Mouse (Mus musculus): ENCODE results near the gene Auts2. TPM values are rescaled to one million over a fixed set of nuclear protein-coding genes. Genes with fewer than 3 reads are reported as not detected.

Auts2 gene
- polyA plus RNA-seq, 2 experiments = 38.3 to 50.8 TPM

GRCm38 (mm10) chr5:131806350-131806749 is 736.8 kb downstream of the Auts2 start:
- DNase-seq (ENCODE audit: low spot score) = no peak
- Histone ChIP-seq H3K4me1 (ENCODE audit: control insufficient read depth, insufficient read depth, low read length) (peaks cover 17% of the 10 kb centered on the region), H3K36me3 (ENCODE audit: control insufficient read depth, insufficient read depth, low read length) (no peaks in the 10 kb centered on the region), H3K9ac (ENCODE audit: low read depth, low read length, severe bottlenecking) (no peak overlapping the region), H3K27ac (replicated peaks; ENCODE audit: low read depth, low read length) (no peak overlapping the region), H3K27me3 (ENCODE audit: control insufficient read depth, insufficient read depth, low read length) (no peaks in the 10 kb centered on the region), H3K4me3 (replicated peaks; ENCODE audit: low read length) (no peak overlapping the region), H3K4me2 (replicated peaks; ENCODE audit: low read depth, low read length, severe bottlenecking) (no peak overlapping the region), H3K9me3 (ENCODE audit: control insufficient read depth, low read length) (no peaks in the 10 kb centered on the region)
- ATAC-seq (ENCODE audit: low FRiP score, low read depth) = no peak
- 92% methylated on average over 2 of the region's 2 CpGs for WGBS
- no peak for TF ChIP-seq POLR2A (IDR thresholded peaks at IDR 0.05; ENCODE audit: borderline replicate concordance, extremely low read depth, insufficient read depth, insufficient read length)

- Histone ChIP-seq H3K9me3 (ENCODE audit: control insufficient read depth, low read length) (no peaks in the 10 kb centered on the region), H3K4me1 (ENCODE audit: control insufficient read depth, insufficient read depth, low read length) (peaks cover 17% of the 10 kb centered on the region), H3K27ac (replicated peaks; ENCODE audit: low read depth, low read length) (no peak overlapping the region), H3K4me3 (replicated peaks; ENCODE audit: low read length) (no peak overlapping the region), H3K9ac (ENCODE audit: low read depth, low read length, severe bottlenecking) (no peak overlapping the region), H3K27me3 (ENCODE audit: control insufficient read depth, insufficient read depth, low read length) (no peaks in the 10 kb centered on the region), H3K36me3 (ENCODE audit: control insufficient read depth, insufficient read depth, low read length) (no peaks in the 10 kb centered on the region), H3K4me2 (replicated peaks; ENCODE audit: low read depth, low read length, severe bottlenecking) (no peak overlapping the region)
- no peak for TF ChIP-seq POLR2A (IDR thresholded peaks at IDR 0.05; ENCODE audit: borderline replicate concordance, extremely low read depth, insufficient read depth, insufficient read length)
- ATAC-seq (ENCODE audit: low FRiP score, low read depth) = no peak
- 71% methylated on average over 4 of the region's 4 CpGs for WGBS
- DNase-seq (ENCODE audit: low spot score) = no peak
Observed at GRCm38 (mm10) chr5:131805277-131805676, 737.9 kb downstream of the Auts2 start.

DNA sequence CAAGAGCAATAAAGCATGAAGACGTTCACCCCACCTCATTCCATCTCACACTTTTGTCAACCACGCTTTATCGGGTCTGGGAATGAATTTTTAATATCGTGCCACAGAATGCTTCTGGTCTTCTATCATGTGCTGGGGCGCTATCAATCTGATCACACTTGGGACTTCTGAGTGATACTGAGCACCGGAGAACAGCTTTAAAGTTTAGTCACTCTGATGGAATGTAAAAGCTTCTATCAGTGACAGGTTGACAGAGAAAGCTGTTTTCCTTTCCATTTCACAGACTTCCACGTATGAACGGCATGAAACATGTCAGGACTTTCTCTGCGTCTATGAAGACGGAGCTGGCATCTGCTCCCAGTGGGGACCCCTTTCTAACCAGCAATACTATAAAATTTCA is 739.5 kb downstream of the Auts2 start:
- ATAC-seq (ENCODE audit: low FRiP score, low read depth) = no peak
- 61% methylated on average over 10 of the region's 10 CpGs for WGBS
- TF ChIP-seq POLR2A (IDR thresholded peaks at IDR 0.05; ENCODE audit: borderline replicate concordance, extremely low read depth, insufficient read depth, insufficient read length) = no peak

GRCm38 (mm10) chr5:131802340-131803036 is 740.7 kb downstream of the Auts2 start:
- H3K4me3 ChIP-seq (replicated peaks; ENCODE audit: low read length) = no peak overlapping the region
- ATAC-seq (ENCODE audit: low FRiP score, low read depth) (peak; percentile 60), DNase-seq (ENCODE audit: low spot score) (peak; percentile 23)
- no peak overlapping the region for H3K27ac ChIP-seq (replicated peaks; ENCODE audit: low read depth, low read length)
- H3K4me2 ChIP-seq (replicated peaks; ENCODE audit: low read depth, low read length, severe bottlenecking) = no peak overlapping the region
- 46% methylated on average over 6 of the region's 6 CpGs for WGBS
- H3K4me1 ChIP-seq (ENCODE audit: control insufficient read depth, insufficient read depth, low read length) = peaks cover 17% of the 10 kb centered on the region
- H3K36me3 ChIP-seq (ENCODE audit: control insufficient read depth, insufficient read depth, low read length) = no peaks in the 10 kb centered on the region
- H3K27me3 ChIP-seq (ENCODE audit: control insufficient read depth, insufficient read depth, low read length) = no peaks in the 10 kb centered on the region
- no peak overlapping the region for H3K9ac ChIP-seq (ENCODE audit: low read depth, low read length, severe bottlenecking)
- no peaks in the 10 kb centered on the region for H3K9me3 ChIP-seq (ENCODE audit: control insufficient read depth, low read length)
- TF ChIP-seq POLR2A (IDR thresholded peaks at IDR 0.05; ENCODE audit: borderline replicate concordance, extremely low read depth, insufficient read depth, insufficient read length) = no peak

More for the DNA sequence above, 739.5 kb downstream of the Auts2 start:
- no peak for DNase-seq (ENCODE audit: low spot score)
- no peaks in the 10 kb centered on the region for H3K9me3 ChIP-seq (ENCODE audit: control insufficient read depth, low read length)
- H3K27ac ChIP-seq (replicated peaks; ENCODE audit: low read depth, low read length) = no peak overlapping the region
- H3K4me3 ChIP-seq (replicated peaks; ENCODE audit: low read length) = no peak overlapping the region
- H3K36me3 ChIP-seq (ENCODE audit: control insufficient read depth, insufficient read depth, low read length) = no peaks in the 10 kb centered on the region
- no peaks in the 10 kb centered on the region for H3K27me3 ChIP-seq (ENCODE audit: control insufficient read depth, insufficient read depth, low read length)
- no peak overlapping the region for H3K9ac ChIP-seq (ENCODE audit: low read depth, low read length, severe bottlenecking)
- peaks cover 17% of the 10 kb centered on the region for H3K4me1 ChIP-seq (ENCODE audit: control insufficient read depth, insufficient read depth, low read length)
- H3K4me2 ChIP-seq (replicated peaks; ENCODE audit: low read depth, low read length, severe bottlenecking) = no peak overlapping the region

DNA sequence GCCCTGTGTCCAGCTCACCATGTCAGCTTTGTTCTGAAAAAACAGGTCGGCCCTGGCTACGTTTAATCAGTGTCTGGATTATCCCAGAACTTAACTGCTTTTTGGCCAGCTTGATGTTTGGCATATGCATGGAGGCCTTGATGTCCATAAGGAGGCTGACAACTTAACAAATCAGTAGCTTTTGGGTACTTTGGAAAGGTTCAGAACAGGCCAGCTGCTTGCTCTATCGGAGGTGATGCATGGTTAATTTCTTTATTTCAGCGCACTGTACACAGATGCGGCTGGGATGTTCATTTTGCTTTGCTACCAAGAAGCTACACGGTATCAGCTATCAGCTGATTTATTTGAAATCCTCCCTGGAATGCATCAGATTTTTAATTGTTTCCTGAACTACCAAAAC is 741.2 kb downstream of the Auts2 start:
- ATAC-seq (ENCODE audit: low FRiP score, low read depth) (no peak; the same call in 1 of the 2 replicates), DNase-seq (ENCODE audit: low spot score) (no peak)
- TF ChIP-seq POLR2A (IDR thresholded peaks at IDR 0.05; ENCODE audit: borderline replicate concordance, extremely low read depth, insufficient read depth, insufficient read length) = no peak
- Histone ChIP-seq H3K36me3 (ENCODE audit: control insufficient read depth, insufficient read depth, low read length) (no peaks in the 10 kb centered on the region), H3K4me1 (ENCODE audit: control insufficient read depth, insufficient read depth, low read length) (peaks cover 17% of the 10 kb centered on the region), H3K27ac (replicated peaks; ENCODE audit: low read depth, low read length) (no peak overlapping the region), H3K9me3 (ENCODE audit: control insufficient read depth, low read length) (no peaks in the 10 kb centered on the region), H3K4me2 (replicated peaks; ENCODE audit: low read depth, low read length, severe bottlenecking) (no peak overlapping the region), H3K9ac (ENCODE audit: low read depth, low read length, severe bottlenecking) (no peak overlapping the region), H3K4me3 (replicated peaks; ENCODE audit: low read length) (no peak overlapping the region), H3K27me3 (ENCODE audit: control insufficient read depth, insufficient read depth, low read length) (no peaks in the 10 kb centered on the region)
- WGBS = 54% methylated on average over 6 of the region's 6 CpGs

Measured in limb, embryonic 14.5 days (tissue).